Mouse (Mus musculus): ENCODE measurements around the gene Chid1. TPM values are rescaled to one million over a fixed set of nuclear protein-coding genes. Genes with fewer than 3 reads are reported as not detected.
A peak's percentile ranks its signal among the peaks of the same experiment; 100 is the strongest.
"Not testable (repeated sequence)": the region's sequence is repeated elsewhere in the genome, so short reads cannot be mapped to it uniquely, and the experiment has no call there.

Gene Chid1
- polyA plus RNA-seq, 1 experiment from 2014 or later = 38.8 TPM

GRCm38 (mm10) chr7:141455610-141456314, 83.9 kb downstream of the Chid1 start:
- no peaks in the 10 kb centered on the region for H3K9me3 ChIP-seq (ENCODE audit: control insufficient read depth, low read length)
- 0% methylated on average over 23 of the region's 23 CpGs for WGBS
- peak overlapping the region; percentile 69 for H3K9ac ChIP-seq (ENCODE audit: low read depth, low read length)
- peaks cover 4% of the 10 kb centered on the region; the same call in 1 of the 2 replicates for H3K27me3 ChIP-seq (ENCODE audit: control insufficient read depth, insufficient read depth, low read length)
- peak overlapping the region; percentile 58 for H3K4me3 ChIP-seq (ENCODE audit: low read length)
- peaks cover 14% of the 10 kb centered on the region for H3K36me3 ChIP-seq (ENCODE audit: control insufficient read depth, insufficient read depth, low read length)
- ATAC-seq (ENCODE audit: low FRiP score, low TSS enrichment) = peak; percentile 25
- peaks cover 10% of the 10 kb centered on the region for H3K4me1 ChIP-seq (ENCODE audit: control insufficient read depth, insufficient read depth, low read length)
- peak overlapping the region; percentile 48 for H3K27ac ChIP-seq (ENCODE audit: low read depth, low read length)
- H3K4me2 ChIP-seq (replicated peaks; ENCODE audit: low read depth, low read length) = peak overlapping the region; percentile 98

- ATAC-seq (ENCODE audit: low FRiP score, low TSS enrichment) = peak; percentile 85
- Histone ChIP-seq H3K27ac (ENCODE audit: low read depth, low read length) (peak within 1 kb of the TSS; percentile 48), H3K4me3 (ENCODE audit: low read length) (peak within 1 kb of the TSS; percentile 58), H3K9ac (ENCODE audit: low read depth, low read length) (peak within 1 kb of the TSS; percentile 69), H3K36me3 (ENCODE audit: control insufficient read depth, insufficient read depth, low read length) (peaks cover 21% of the 10 kb centered on the region), H3K4me1 (ENCODE audit: control insufficient read depth, insufficient read depth, low read length) (peaks cover 10% of the 10 kb centered on the region), H3K4me2 (replicated peaks; ENCODE audit: low read depth, low read length) (peak within 1 kb of the TSS; percentile 98), H3K9me3 (ENCODE audit: control insufficient read depth, low read length) (no peaks in the 10 kb centered on the region), H3K27me3 (ENCODE audit: control insufficient read depth, insufficient read depth, low read length) (no peaks in the 10 kb centered on the region)
- WGBS = 1% methylated on average over 44 of the region's 45 CpGs
Observed at GRCm38 (mm10) chr7:141454967-141455551, 84.6 kb downstream of the Chid1 start, which contains the start of gene Pnpla2. Gene Pnpla2 (plus strand): TSS chr7:141455198.

GRCm38 (mm10) chr7:141453636-141454035, 86.0 kb downstream of the Chid1 start:
- WGBS = 68% methylated on average over 2 of the region's 2 CpGs
- H3K4me3 ChIP-seq (ENCODE audit: low read length) = no peak overlapping the region
- H3K4me1 ChIP-seq (ENCODE audit: control insufficient read depth, insufficient read depth, low read length) = peaks cover 13% of the 10 kb centered on the region
- H3K36me3 ChIP-seq (ENCODE audit: control insufficient read depth, insufficient read depth, low read length) = peaks cover 35% of the 10 kb centered on the region
- H3K4me2 ChIP-seq (replicated peaks; ENCODE audit: low read depth, low read length) = no peak overlapping the region
- no peak for ATAC-seq (ENCODE audit: low FRiP score, low TSS enrichment)
- H3K27ac ChIP-seq (ENCODE audit: low read depth, low read length) = no peak overlapping the region
- no peaks in the 10 kb centered on the region for H3K27me3 ChIP-seq (ENCODE audit: control insufficient read depth, insufficient read depth, low read length)
- no peaks in the 10 kb centered on the region for H3K9me3 ChIP-seq (ENCODE audit: control insufficient read depth, low read length)
- no peak overlapping the region for H3K9ac ChIP-seq (ENCODE audit: low read depth, low read length)

- Histone ChIP-seq H3K9ac (ENCODE audit: low read depth, low read length) (no peak overlapping the region), H3K27ac (ENCODE audit: low read depth, low read length) (no peak overlapping the region), H3K4me3 (ENCODE audit: low read length) (no peak overlapping the region), H3K9me3 (ENCODE audit: control insufficient read depth, low read length) (no peaks in the 10 kb centered on the region), H3K36me3 (ENCODE audit: control insufficient read depth, insufficient read depth, low read length) (peaks cover 39% of the 10 kb centered on the region), H3K27me3 (ENCODE audit: control insufficient read depth, insufficient read depth, low read length) (no peaks in the 10 kb centered on the region), H3K4me1 (ENCODE audit: control insufficient read depth, insufficient read depth, low read length) (peaks cover 17% of the 10 kb centered on the region), H3K4me2 (replicated peaks; ENCODE audit: low read depth, low read length) (no peak overlapping the region)
- ATAC-seq (ENCODE audit: low FRiP score, low TSS enrichment) = no peak
Observed at GRCm38 (mm10) chr7:141451928-141452327, 87.7 kb downstream of the Chid1 start.

GRCm38 (mm10) chr7:141447110-141447991, 92.3 kb downstream of the Chid1 start, which contains the start of gene Rplp2:
Gene Rplp2 (plus strand): TSS chr7:141447370.
- Histone ChIP-seq H3K27ac (ENCODE audit: low read depth, low read length) (peak within 1 kb of the TSS; percentile 74), H3K9ac (ENCODE audit: low read depth, low read length) (peak within 1 kb of the TSS; percentile 94), H3K9me3 (ENCODE audit: control insufficient read depth, low read length) (no peaks in the 10 kb centered on the region), H3K27me3 (ENCODE audit: control insufficient read depth, insufficient read depth, low read length) (no peaks in the 10 kb centered on the region), H3K4me1 (ENCODE audit: control insufficient read depth, insufficient read depth, low read length) (peaks cover 23% of the 10 kb centered on the region), H3K36me3 (ENCODE audit: control insufficient read depth, insufficient read depth, low read length) (peaks cover 39% of the 10 kb centered on the region), H3K4me3 (ENCODE audit: low read length) (peak within 1 kb of the TSS; percentile 86), H3K4me2 (replicated peaks; ENCODE audit: low read depth, low read length) (peak within 1 kb of the TSS; percentile 58)
- WGBS = under 1% methylated on average over 63 of the region's 63 CpGs
- ATAC-seq (ENCODE audit: low FRiP score, low TSS enrichment) = peak; percentile 91

GRCm38 (mm10) chr7:141446374-141446773, 93.3 kb downstream of the Chid1 start:
- H3K9me3 ChIP-seq (ENCODE audit: control insufficient read depth, low read length); ATAC-seq (ENCODE audit: low FRiP score, low TSS enrichment); H3K27ac ChIP-seq (ENCODE audit: low read depth, low read length); H3K27me3 ChIP-seq (ENCODE audit: control insufficient read depth, insufficient read depth, low read length); H3K9ac ChIP-seq (ENCODE audit: low read depth, low read length): not testable (repeated sequence)
- 81% methylated on average over 3 of the region's 3 CpGs for whole genome bisulfite sequencing
- peak overlapping the region; percentile 58; the same call in 1 of the 2 replicates for H3K4me2 ChIP-seq (replicated peaks; ENCODE audit: low read depth, low read length)
- H3K4me3 ChIP-seq (ENCODE audit: low read length) = peak overlapping the region; percentile 86; the same call in 1 of the 2 replicates
- H3K4me1 ChIP-seq (ENCODE audit: control insufficient read depth, insufficient read depth, low read length) = peaks cover 24% of the 10 kb centered on the region
- peaks cover 35% of the 10 kb centered on the region for H3K36me3 ChIP-seq (ENCODE audit: control insufficient read depth, insufficient read depth, low read length)

GRCm38 (mm10) chr7:141443828-141444237, 95.8 kb downstream of the Chid1 start, which contains the start of gene Pidd1:
Gene Pidd1 (minus strand): TSS chr7:141444025.
- peak; percentile 50 for ATAC-seq (ENCODE audit: low FRiP score, low TSS enrichment)
- no peaks in the 10 kb centered on the region for H3K27me3 ChIP-seq (ENCODE audit: control insufficient read depth, insufficient read depth, low read length)
- peaks cover 23% of the 10 kb centered on the region for H3K4me1 ChIP-seq (ENCODE audit: control insufficient read depth, insufficient read depth, low read length)
- peak within 1 kb of the TSS; percentile 82 for H3K4me2 ChIP-seq (replicated peaks; ENCODE audit: low read depth, low read length)
- peak within 1 kb of the TSS; percentile 70 for H3K9ac ChIP-seq (ENCODE audit: low read depth, low read length)
- peaks cover 31% of the 10 kb centered on the region for H3K36me3 ChIP-seq (ENCODE audit: control insufficient read depth, insufficient read depth, low read length)
- WGBS = under 1% methylated on average over 25 of the region's 25 CpGs
- H3K9me3 ChIP-seq (ENCODE audit: control insufficient read depth, low read length) = no peaks in the 10 kb centered on the region
- H3K27ac ChIP-seq (ENCODE audit: low read depth, low read length) = peak within 1 kb of the TSS; percentile 27; the same call in 1 of the 2 replicates
- H3K4me3 ChIP-seq (ENCODE audit: low read length) = peak within 1 kb of the TSS; percentile 46

Measured in kidney, embryonic 14.5 days (tissue).